ENCODE assay signal across 31 mouse cellular contexts in genomic region chr16:95092471-95093221, GRCm38 (mm10).
DNase-seq lines count a peak whose midpoint lies in the region; ATAC-seq and TF ChIP-seq lines count a peak whose summit lies in the region.
"Had no signal": no experiment of that assay in that cellular context is flagged by ENCODE, and none has a peak within 500 bp of the region (broad histone marks: within the 10 kb centered on the region; RNA-seq: fewer than 3 reads in every experiment).

No protein-coding gene starts in this region.

- H3K27ac ChIP-seq in hindbrain, postnatal 0 days: 0 out of 2 replicates have a peak overlapping the region, but pooled peaks have one; percentile 36
- no peak overlapping the region for H3K27ac ChIP-seq in hindbrain, embryonic 14.5 days
- H3K27ac ChIP-seq: embryonic facial prominence, embryonic 10.5 days; embryonic facial prominence, embryonic 15.5 days; forebrain, embryonic 12.5 days; gastrocnemius, adult 2 months; heart, adult 2 months; heart, embryonic 13.5 days; hindbrain, embryonic 15.5 days; limb, embryonic 10.5 days; limb, embryonic 15.5 days; liver, embryonic 13.5 days; midbrain, embryonic 12.5 days had no signal

- H3K27me3 ChIP-seq in hindbrain, postnatal 0 days (ENCODE audit: insufficient read depth, low read length): no peaks in the 10 kb centered on the region
- H3K27me3 ChIP-seq in hindbrain, embryonic 14.5 days (ENCODE audit: control insufficient read depth, insufficient read depth, low read length): no peaks in the 10 kb centered on the region
- H3K27me3 ChIP-seq: embryonic facial prominence, embryonic 15.5 days; forebrain, embryonic 12.5 days; heart, embryonic 13.5 days; hindbrain, embryonic 15.5 days; limb, embryonic 15.5 days; liver, embryonic 13.5 days; megakaryocyte, embryonic 14.5 days; midbrain, embryonic 12.5 days had no signal

- no peaks in the 10 kb centered on the region for H3K4me1 ChIP-seq in hindbrain, postnatal 0 days (ENCODE audit: insufficient read depth, low read length)
- no peaks in the 10 kb centered on the region for H3K4me1 ChIP-seq in hindbrain, embryonic 14.5 days (replicated peaks; ENCODE audit: control insufficient read depth, insufficient read depth, low read length)
- H3K4me1 ChIP-seq: embryonic facial prominence, embryonic 10.5 days; embryonic facial prominence, embryonic 15.5 days; forebrain, embryonic 12.5 days; heart, embryonic 13.5 days; hindbrain, embryonic 15.5 days; limb, embryonic 10.5 days; limb, embryonic 15.5 days; liver, embryonic 13.5 days; megakaryocyte, embryonic 14.5 days; midbrain, embryonic 12.5 days had no signal

- TF ChIP-seq CTCF in hindbrain, postnatal 0 days (IDR thresholded peaks at IDR 0.05; ENCODE audit: low read depth): no peak

- WGBS in hindbrain, postnatal 0 days: 52% methylated on average over 6 of the region's 6 CpGs
- WGBS in hindbrain, embryonic 14.5 days: 76% methylated on average over 6 of the region's 6 CpGs

- ATAC-seq in hindbrain, postnatal 0 days: peak; percentile 70; the same call in 1 of the 2 replicates
- no peak for ATAC-seq in hindbrain, embryonic 14.5 days (ENCODE audit: low FRiP score)
- ATAC-seq: activated CD4-positive, CD25-positive, alpha-beta regulatory T cell, adult 4 months; lung, postnatal 0 days had no signal

- no peaks in the 10 kb centered on the region for H3K36me3 ChIP-seq in hindbrain, postnatal 0 days (ENCODE audit: insufficient read depth, low read length)
- H3K36me3 ChIP-seq in hindbrain, embryonic 14.5 days (replicated peaks; ENCODE audit: control insufficient read depth, insufficient read depth): no peaks in the 10 kb centered on the region
- H3K36me3 ChIP-seq: embryonic facial prominence, embryonic 10.5 days; embryonic facial prominence, embryonic 15.5 days; forebrain, embryonic 12.5 days; heart, embryonic 13.5 days; hindbrain, embryonic 15.5 days; limb, embryonic 10.5 days; limb, embryonic 15.5 days; liver, embryonic 13.5 days; midbrain, embryonic 12.5 days had no signal

- no peaks in the 10 kb centered on the region for H3K9me3 ChIP-seq in hindbrain, postnatal 0 days (ENCODE audit: low read length)
- no peaks in the 10 kb centered on the region for H3K9me3 ChIP-seq in hindbrain, embryonic 14.5 days (ENCODE audit: control insufficient read depth, low read length)
- H3K9me3 ChIP-seq: embryonic facial prominence, embryonic 10.5 days; embryonic facial prominence, embryonic 15.5 days; forebrain, embryonic 12.5 days; heart, embryonic 13.5 days; hindbrain, embryonic 15.5 days; limb, embryonic 10.5 days; limb, embryonic 15.5 days; liver, embryonic 13.5 days; midbrain, embryonic 12.5 days had no signal

- no peak overlapping the region for H3K4me3 ChIP-seq in hindbrain, postnatal 0 days (ENCODE audit: low read length)
- no peak overlapping the region for H3K4me3 ChIP-seq in hindbrain, embryonic 14.5 days (replicated peaks; ENCODE audit: low read length)
- H3K4me3 ChIP-seq: embryonic facial prominence, embryonic 10.5 days; embryonic facial prominence, embryonic 15.5 days; forebrain, embryonic 12.5 days; gastrocnemius, adult 2 months; heart, adult 2 months; heart, embryonic 13.5 days; hindbrain, embryonic 15.5 days; limb, embryonic 10.5 days; limb, embryonic 15.5 days; liver, embryonic 13.5 days; megakaryocyte, embryonic 14.5 days; midbrain, embryonic 12.5 days had no signal

- no peak overlapping the region for H3K9ac ChIP-seq in hindbrain, postnatal 0 days (replicated peaks; ENCODE audit: low read length)
- no peak overlapping the region for H3K9ac ChIP-seq in hindbrain, embryonic 14.5 days
- H3K9ac ChIP-seq: embryonic facial prominence, embryonic 15.5 days; forebrain, embryonic 12.5 days; heart, embryonic 13.5 days; hindbrain, embryonic 15.5 days; limb, embryonic 15.5 days; liver, embryonic 13.5 days; midbrain, embryonic 12.5 days had no signal

- H3K4me2 ChIP-seq in hindbrain, postnatal 0 days (ENCODE audit: low read depth, low read length): no peak overlapping the region
- H3K4me2 ChIP-seq in hindbrain, embryonic 14.5 days (replicated peaks): no peak overlapping the region
- H3K4me2 ChIP-seq: embryonic facial prominence, embryonic 15.5 days; forebrain, embryonic 12.5 days; heart, embryonic 13.5 days; hindbrain, embryonic 15.5 days; limb, embryonic 15.5 days; liver, embryonic 13.5 days; midbrain, embryonic 12.5 days had no signal

- peak; percentile 78 to 86 for DNase-seq in cerebellum, postnatal 10 days
- no peak for DNase-seq in cerebellum, adult 18-20 months
- DNase-seq in hindbrain, postnatal 0 days (ENCODE audit: low spot score): peak; percentile 63
- no peak for DNase-seq in hindbrain, embryonic 14.5 days (ENCODE audit: low spot score)
- DNase-seq in right cerebral cortex, adult 18-20 months: peak; percentile 1
- DNase-seq in right cerebral cortex, postnatal 25 days: no peak
- DNase-seq in kidney, postnatal 25 days: no peak
- DNase-seq: adrenal gland, adult 2 months; adrenal gland, postnatal 36 days; cerebellum, adult 11 months; cerebellum, postnatal 25 days; gastrocnemius, adult 2 months; gastrocnemius, postnatal 36 days; heart, adult 2 months; heart, postnatal 10 days; kidney, adult 2 months; liver, embryonic 13.5 days; lung, adult 18-20 months; lung, postnatal 4 days; retina, postnatal 1 day had no signal

Comparison
In these comparisons a context has a peak if more than half of its experiments do, and no peak if none do; other contexts are left out.
1. DNase-seq: peak in cerebellum, postnatal 10 days (2 of 2), hindbrain, postnatal 0 days (single experiment) and right cerebral cortex, adult 18-20 months (single experiment); none in cerebellum, adult 18-20 months (0 of 2), hindbrain, embryonic 14.5 days (single experiment), right cerebral cortex, postnatal 25 days (single experiment) and kidney, postnatal 25 days (0 of 2).